Mouse (Mus musculus) lung, adult 2 months (tissue): Measurements from ENCODE around the gene Klrd1.

Experiments used
- CTCF ChIP-seq: fragments of 200-500 bp; IDR thresholded peaks from 2 replicates; pipeline ENCODE4 v1.5.1; 2011; ENCODE audit warnings: mild to moderate bottlenecking, low read length, control low read depth; ENCODE audit not compliant: insufficient read depth
- POLR2A ChIP-seq: fragments of 200-500 bp; IDR thresholded peaks from 2 replicates; pipeline ENCODE4 v1.6.1; 2011; ENCODE audit warnings: low read depth, mild to moderate bottlenecking, control low read depth, low read length, borderline replicate concordance; ENCODE audit errors: extremely low read depth

DNA sequence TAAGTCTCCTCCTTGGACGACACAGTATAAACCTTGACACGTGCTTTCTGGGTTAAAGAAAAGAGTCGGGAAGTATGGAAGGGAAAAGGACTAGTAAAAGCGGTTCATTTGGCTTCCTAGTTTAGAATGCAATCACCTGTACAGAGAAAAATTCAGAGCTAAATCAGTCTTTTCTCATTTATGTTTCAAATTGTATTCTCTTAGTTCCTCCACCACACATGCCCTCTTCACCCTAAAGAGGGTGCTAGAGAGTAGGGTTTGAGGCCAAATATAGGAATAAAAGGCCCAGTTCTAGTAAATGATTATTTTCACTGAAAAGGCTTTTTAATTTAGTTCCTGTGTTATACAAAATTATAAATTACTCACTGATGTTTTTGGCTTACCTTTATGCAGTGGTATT is 10.3 kb upstream of the Klrd1 start:
- TF ChIP-seq CTCF (no peak), POLR2A (no peak)
